Mouse (Mus musculus) liver, embryonic 13.5 days (tissue): ENCODE results near the gene Slc29a1. TPM values are rescaled to one million over a fixed set of nuclear protein-coding genes. Genes with fewer than 3 reads are reported as not detected.
A peak's percentile ranks its signal among the peaks of the same experiment; 100 is the strongest.

Experiments
- ATAC-seq: fragments of 200-750 bp; cut with Nextera tagmentation; 2 replicates; pipeline ENCODE4 v1.8.0; 2017; ENCODE audit warnings: low read depth, mild to moderate bottlenecking, moderate number of reproducible peaks, moderate library complexity
- DNase-seq: peaks from one replicate; pipeline ENCODE4 v3.0.0; 2022
- H3K27ac ChIP-seq: fragments of 300-500 bp; sonication (generic); 2 replicates; pipeline ENCODE4 v1.5.1; 2015; ENCODE audit warnings: moderate library complexity, mild to moderate bottlenecking, inconsistent platforms
- H3K27me3 ChIP-seq: fragments of 300-500 bp; sonication (generic); 2 replicates; pipeline ENCODE4 v1.6.1; 2015; ENCODE audit warnings: mild to moderate bottlenecking, inconsistent platforms
- H3K36me3 ChIP-seq: fragments of 300-500 bp; sonication (generic); 2 replicates; pipeline ENCODE4 v1.6.1; 2015; ENCODE audit warnings: mild to moderate bottlenecking, inconsistent platforms
- H3K4me1 ChIP-seq: fragments of 300-500 bp; sonication (generic); replicated peaks from 2 replicates; pipeline ENCODE4 v1.6.1; 2015; ENCODE audit warnings: inconsistent platforms
- H3K4me2 ChIP-seq: fragments of 300-500 bp; sonication (generic); 2 replicates; pipeline ENCODE4 v1.6.1; 2015; ENCODE audit warnings: inconsistent platforms, mild to moderate bottlenecking, moderate library complexity
- H3K4me3 ChIP-seq: fragments of 300-500 bp; sonication (generic); replicated peaks from 2 replicates; pipeline ENCODE4 v1.5.1; 2015; ENCODE audit warnings: mild to moderate bottlenecking, inconsistent platforms
- H3K9ac ChIP-seq: fragments of 300-500 bp; sonication (generic); 2 replicates; pipeline ENCODE4 v1.6.1; 2015; ENCODE audit warnings: mild to moderate bottlenecking, inconsistent platforms
- H3K9me3 ChIP-seq: fragments of 300-500 bp; sonication (generic); replicated peaks from 2 replicates; pipeline ENCODE4 v1.6.1; 2016; ENCODE audit warnings: inconsistent platforms
- WGBS: fragments of 180-500 bp; shearing (Covaris S2); methylation state at CpG from one replicate; pipeline ENCODE4 v1.1.7; 2015; ENCODE audit not compliant: insufficient replicate concordance; 5-methylcytosine and 5-hydroxymethylcytosine counted together
- polyA plus RNA-seq: library from polyadenylated mRNA; unstranded; fragments of >200 nt; fragmentation: Nextera tagmentation; extraction: Ambion mirVana; gene quantifications from 2 replicates; pipeline ENCODE4 v1.2.1, GENCODE M21; 2015

Gene Slc29a1
- polyA plus RNA-seq, 1 experiment from 2014 or later: 215 TPM

- H3K27me3 ChIP-seq: no peaks in the 10 kb centered on the region
- ATAC-seq (no peak), DNase-seq (no peak)
- peaks cover 58% of the 10 kb centered on the region for H3K36me3 ChIP-seq
- 52% methylated on average over 1 of the region's 1 CpGs for WGBS
- no peak overlapping the region for H3K4me3 ChIP-seq
- no peak overlapping the region for H3K9ac ChIP-seq
- peaks cover 69% of the 10 kb centered on the region for H3K4me1 ChIP-seq
- no peaks in the 10 kb centered on the region for H3K9me3 ChIP-seq
- H3K4me2 ChIP-seq: no peak overlapping the region
- H3K27ac ChIP-seq: 0 out of 2 replicates have a peak overlapping the region, but pooled peaks have one; percentile 59
Measured at GRCm38 (mm10) chr17:45566031-45566359, 33.4 kb downstream of the Slc29a1 start.

GRCm38 (mm10) chr17:45565103-45565502 lies 34.3 kb downstream of the Slc29a1 start:
- WGBS: 94% methylated on average over 11 of the region's 11 CpGs
- Histone ChIP-seq H3K27me3 (0 out of 2 replicates have a peak, but pooled peaks cover 4% of the 10 kb centered on the region), H3K4me2 (peak overlapping the region; percentile 99), H3K36me3 (peaks cover 49% of the 10 kb centered on the region), H3K9ac (peak overlapping the region; percentile 95), H3K4me3 (peak overlapping the region; percentile 88), H3K27ac (peak overlapping the region; percentile 78; the same call in 1 of the 2 replicates), H3K4me1 (peaks cover 60% of the 10 kb centered on the region), H3K9me3 (no peaks in the 10 kb centered on the region)
- no peak for ATAC-seq
- no peak for DNase-seq

- peak overlapping the region; percentile 78 for H3K27ac ChIP-seq
Measured at GRCm38 (mm10) chr17:45564531-45565084, 34.8 kb downstream of the Slc29a1 start.

GRCm38 (mm10) chr17:45563655-45564530 lies 35.5 kb downstream of the Slc29a1 start, which contains the start of gene Slc35b2:
Gene Slc35b2 (plus strand): TSS chr17:45563874.
- Histone ChIP-seq H3K4me1 (peaks cover 49% of the 10 kb centered on the region), H3K4me2 (peak within 1 kb of the TSS; percentile 99), H3K4me3 (peak within 1 kb of the TSS; percentile 88), H3K9me3 (no peaks in the 10 kb centered on the region), H3K27me3 (0 out of 2 replicates have a peak, but pooled peaks cover 5% of the 10 kb centered on the region), H3K9ac (peak within 1 kb of the TSS; percentile 95), H3K36me3 (peaks cover 37% of the 10 kb centered on the region), H3K27ac (peak within 1 kb of the TSS; percentile 78)
- under 1% methylated on average over 52 of the region's 61 CpGs for WGBS
- ATAC-seq (peak; percentile 78), DNase-seq (peak; percentile 82)

More at GRCm38 (mm10) chr17:45564531-45565084, 34.8 kb downstream of the Slc29a1 start:
- Histone ChIP-seq H3K27me3 (0 out of 2 replicates have a peak, but pooled peaks cover 5% of the 10 kb centered on the region), H3K4me2 (peak overlapping the region; percentile 99), H3K36me3 (peaks cover 44% of the 10 kb centered on the region), H3K4me1 (peaks cover 56% of the 10 kb centered on the region), H3K4me3 (peak overlapping the region; percentile 88), H3K9ac (peak overlapping the region; percentile 95), H3K9me3 (no peaks in the 10 kb centered on the region)
- WGBS: 16% methylated on average over 18 of the region's 18 CpGs
- no peak for DNase-seq
- no peak for ATAC-seq

- Histone ChIP-seq H3K27ac (no peak overlapping the region; the same call in 1 of the 2 replicates), H3K27me3 (0 out of 2 replicates have a peak, but pooled peaks cover 10% of the 10 kb centered on the region), H3K9me3 (no peaks in the 10 kb centered on the region), H3K4me3 (peak overlapping the region; percentile 88; the same call in 1 of the 2 replicates), H3K4me2 (no peak overlapping the region), H3K9ac (no peak overlapping the region; the same call in 1 of the 2 replicates), H3K4me1 (peaks cover 43% of the 10 kb centered on the region), H3K36me3 (peaks cover 30% of the 10 kb centered on the region)
- no peak for ATAC-seq
- no peak for DNase-seq
- 60% methylated on average over 12 of the region's 12 CpGs for WGBS
Measured at GRCm38 (mm10) chr17:45563216-45563615, 36.2 kb downstream of the Slc29a1 start.

- Histone ChIP-seq H3K27ac (no peak overlapping the region), H3K4me3 (no peak overlapping the region), H3K4me1 (peaks cover 41% of the 10 kb centered on the region), H3K27me3 (peaks cover 38% of the 10 kb centered on the region), H3K36me3 (no peaks in the 10 kb centered on the region), H3K9ac (no peak overlapping the region), H3K4me2 (no peak overlapping the region), H3K9me3 (no peaks in the 10 kb centered on the region)
- whole genome bisulfite sequencing: 80% methylated on average over 15 of the region's 15 CpGs
- DNase-seq: no peak
- no peak for ATAC-seq
Measured at GRCm38 (mm10) chr17:45559732-45560525, 39.5 kb downstream of the Slc29a1 start.

- ATAC-seq: no peak
- Histone ChIP-seq H3K27ac (no peak overlapping the region), H3K4me3 (no peak overlapping the region), H3K27me3 (peaks cover 49% of the 10 kb centered on the region), H3K4me2 (no peak overlapping the region), H3K4me1 (peaks cover 33% of the 10 kb centered on the region), H3K9ac (no peak overlapping the region), H3K36me3 (no peaks in the 10 kb centered on the region), H3K9me3 (no peaks in the 10 kb centered on the region)
- DNase-seq: no peak
- 55% methylated on average over 16 of the region's 16 CpGs for WGBS
Measured at GRCm38 (mm10) chr17:45557998-45558862, 41.2 kb downstream of the Slc29a1 start.

- no peak for DNase-seq
- Histone ChIP-seq H3K27me3 (peaks cover 55% of the 10 kb centered on the region), H3K4me2 (peak overlapping the region; percentile 95), H3K27ac (no peak overlapping the region), H3K4me1 (peaks cover 33% of the 10 kb centered on the region), H3K9me3 (no peaks in the 10 kb centered on the region), H3K9ac (no peak overlapping the region; the same call in 1 of the 2 replicates), H3K36me3 (no peaks in the 10 kb centered on the region), H3K4me3 (no peak overlapping the region)
- no peak for ATAC-seq
- WGBS: 46% methylated on average over 7 of the region's 7 CpGs
Measured at GRCm38 (mm10) chr17:45557246-45557824, 42.1 kb downstream of the Slc29a1 start.

GRCm38 (mm10) chr17:45556514-45557245 lies 42.7 kb downstream of the Slc29a1 start:
- 0 out of 2 replicates have a peak overlapping the region, but pooled peaks have one; percentile 71 for H3K9ac ChIP-seq
- H3K4me3 ChIP-seq: peak overlapping the region; percentile 65
- no peak overlapping the region for H3K27ac ChIP-seq
- peaks cover 37% of the 10 kb centered on the region for H3K4me1 ChIP-seq
- H3K9me3 ChIP-seq: no peaks in the 10 kb centered on the region
- H3K36me3 ChIP-seq: no peaks in the 10 kb centered on the region
- no peak for ATAC-seq
- H3K4me2 ChIP-seq: peak overlapping the region; percentile 95
- 27% methylated on average over 3 of the region's 3 CpGs for WGBS
- peaks cover 60% of the 10 kb centered on the region for H3K27me3 ChIP-seq
- no peak for DNase-seq
